Mouse (Mus musculus): Measurements from ENCODE around the gene Rpa1. TPM values are rescaled to one million over a fixed set of nuclear protein-coding genes. Genes with fewer than 3 reads are reported as not detected.

Gene Rpa1
- total and polyA plus RNA-seq, 2 experiments from 2014 or later: 54.1 to 58.5 TPM

DNA sequence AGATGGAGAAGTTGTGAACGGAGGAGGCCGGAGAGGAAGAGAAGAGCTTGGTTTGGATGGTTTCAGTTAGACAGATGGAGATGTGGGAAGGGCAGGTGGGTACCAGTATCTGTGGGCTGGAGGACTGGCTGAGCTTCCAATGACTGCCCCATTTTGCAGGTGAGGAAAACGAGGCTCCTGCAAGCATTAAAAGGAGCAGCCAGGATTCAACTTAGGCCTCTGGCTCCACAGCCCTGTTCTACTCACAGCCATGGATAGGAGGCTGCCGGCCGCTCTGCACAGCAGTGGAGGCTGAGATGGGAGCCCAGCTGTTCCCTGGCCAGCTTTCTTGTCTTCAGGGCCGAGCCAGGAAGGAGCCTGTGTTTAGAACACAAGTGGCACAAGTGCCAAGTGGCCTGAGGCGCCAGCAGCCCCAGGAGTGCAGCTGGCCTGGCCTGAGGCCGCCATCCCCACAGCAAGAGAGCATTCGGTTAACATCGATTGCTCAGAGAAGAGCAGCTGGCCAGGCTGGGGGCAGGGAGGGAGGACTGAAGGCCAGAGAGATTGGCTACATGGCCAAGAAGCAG is 88.0 kb downstream of the Rpa1 start:
- DNase-seq (no peak), ATAC-seq (0 out of 2 replicates have a peak, but pooled peaks have one; percentile 17)
- Histone ChIP-seq H3K4me2 (ENCODE audit: low read depth) (no peak overlapping the region), H3K36me3 (ENCODE audit: insufficient read depth) (no peaks in the 10 kb centered on the region), H3K4me1 (ENCODE audit: insufficient read depth) (no peaks in the 10 kb centered on the region), H3K27ac (ENCODE audit: low read depth, low read length) (no peak overlapping the region), H3K4me3 (ENCODE audit: low read depth, low read length) (no peak overlapping the region), H3K27me3 (ENCODE audit: insufficient read depth, low read length) (no peaks in the 10 kb centered on the region), H3K9me3 (ENCODE audit: low read length) (no peaks in the 10 kb centered on the region), H3K9ac (no peak overlapping the region)
- TF ChIP-seq CTCF (IDR thresholded peaks at IDR 0.05; ENCODE audit: low read depth): no peak
- 56% methylated on average over 10 of the region's 10 CpGs for WGBS

DNA sequence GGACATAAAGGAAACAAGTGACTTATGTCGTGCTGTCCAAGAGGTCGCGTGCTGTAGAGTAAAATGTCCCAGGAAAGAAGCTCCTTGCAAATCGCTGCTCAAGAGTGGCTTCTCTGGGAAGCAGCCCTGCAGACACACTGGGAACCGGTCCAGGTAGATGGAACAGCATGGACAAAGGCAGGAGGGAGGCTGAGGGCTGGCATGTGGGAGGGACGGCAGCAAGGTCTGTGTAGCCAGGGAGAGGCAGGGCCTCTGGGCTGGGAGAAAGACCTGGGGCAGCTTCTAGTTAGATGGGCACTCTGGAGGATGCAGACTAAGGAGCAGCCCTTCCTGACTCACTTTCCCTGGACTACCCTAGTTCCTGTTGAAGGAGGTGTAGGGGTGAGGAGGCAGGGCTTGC is 88.7 kb downstream of the Rpa1 start:
- Histone ChIP-seq H3K27ac (ENCODE audit: low read depth, low read length) (no peak overlapping the region), H3K4me1 (ENCODE audit: insufficient read depth) (no peaks in the 10 kb centered on the region; the same call in 1 of the 2 replicates), H3K4me3 (ENCODE audit: low read depth, low read length) (no peak overlapping the region), H3K4me2 (ENCODE audit: low read depth) (no peak overlapping the region), H3K36me3 (ENCODE audit: insufficient read depth) (no peaks in the 10 kb centered on the region), H3K9me3 (ENCODE audit: low read length) (no peaks in the 10 kb centered on the region), H3K9ac (no peak overlapping the region), H3K27me3 (ENCODE audit: insufficient read depth, low read length) (no peaks in the 10 kb centered on the region)
- 68% methylated on average over 6 of the region's 6 CpGs for WGBS
- TF ChIP-seq CTCF (IDR thresholded peaks at IDR 0.05; ENCODE audit: low read depth): no peak
- ATAC-seq (no peak), DNase-seq (no peak)

DNA sequence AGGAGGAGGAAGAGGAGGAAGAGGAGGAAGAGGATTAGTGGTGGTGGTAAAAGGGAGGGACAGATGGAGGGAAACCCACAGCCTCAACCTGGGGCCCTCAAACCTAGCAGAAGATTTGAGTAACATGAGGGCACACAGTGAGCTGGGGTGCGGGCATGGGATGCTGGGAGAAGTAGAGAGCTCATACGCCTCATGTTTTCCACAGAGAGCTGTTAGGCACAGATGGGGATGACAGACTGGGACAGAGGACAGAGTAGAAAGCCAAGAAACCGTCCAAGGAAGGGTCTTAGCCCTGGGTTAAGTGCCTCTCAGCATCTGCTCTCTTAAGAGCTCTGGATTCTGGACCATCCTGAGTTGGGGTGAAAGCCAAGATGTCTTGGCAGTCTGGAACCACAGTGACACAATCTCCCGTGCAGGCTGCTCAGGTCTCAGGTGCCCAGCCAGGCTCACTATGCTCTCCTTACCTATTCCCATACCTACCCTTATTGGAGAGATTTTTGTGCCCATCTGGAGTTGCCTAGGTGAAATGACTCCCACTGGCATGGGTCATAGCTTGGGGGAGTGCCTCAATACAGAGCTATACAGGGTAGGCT is 91.0 kb downstream of the Rpa1 start:
- H3K4me1 ChIP-seq (ENCODE audit: insufficient read depth): peaks cover 3% of the 10 kb centered on the region; the same call in 1 of the 2 replicates
- ATAC-seq: peak; percentile 67
- no peak overlapping the region for H3K4me2 ChIP-seq (ENCODE audit: low read depth)
- H3K9ac ChIP-seq: no peak overlapping the region
- H3K27me3 ChIP-seq (ENCODE audit: insufficient read depth, low read length): no peaks in the 10 kb centered on the region
- H3K27ac ChIP-seq (ENCODE audit: low read depth, low read length): no peak overlapping the region
- no peak for DNase-seq
- TF ChIP-seq CTCF (IDR thresholded peaks at IDR 0.05; ENCODE audit: low read depth): no peak
- no peak overlapping the region for H3K4me3 ChIP-seq (ENCODE audit: low read depth, low read length)
- 53% methylated on average over 4 of the region's 4 CpGs for WGBS
- H3K36me3 ChIP-seq (ENCODE audit: insufficient read depth): no peaks in the 10 kb centered on the region
- no peaks in the 10 kb centered on the region for H3K9me3 ChIP-seq (ENCODE audit: low read length)

DNA sequence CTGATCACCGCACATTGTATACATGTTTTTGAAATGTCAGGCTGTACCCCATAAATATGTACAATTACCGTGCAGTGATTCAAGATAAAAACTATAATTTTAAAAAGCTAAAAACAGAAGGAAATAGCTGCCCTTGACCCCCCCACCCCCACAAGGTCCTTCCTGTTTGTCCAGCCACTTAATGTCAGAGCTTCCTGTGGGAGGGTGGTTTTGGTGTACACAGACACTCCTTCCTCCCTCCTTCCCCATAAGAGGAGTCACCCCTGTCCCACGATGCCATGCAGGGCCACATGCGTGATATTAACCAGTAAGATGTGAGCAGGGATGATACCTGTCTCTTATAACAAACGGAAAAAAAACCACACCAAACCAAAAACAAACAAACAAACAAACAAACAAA is 92.8 kb downstream of the Rpa1 start:
- 72% methylated on average over 5 of the region's 5 CpGs for WGBS
- no peak overlapping the region for H3K4me2 ChIP-seq (ENCODE audit: low read depth)
- no peaks in the 10 kb centered on the region for H3K9me3 ChIP-seq (ENCODE audit: low read length)
- DNase-seq (no peak), ATAC-seq (no peak)
- H3K9ac ChIP-seq: no peak overlapping the region
- peaks cover 3% of the 10 kb centered on the region; the same call in 1 of the 2 replicates for H3K4me1 ChIP-seq (ENCODE audit: insufficient read depth)
- no peak overlapping the region for H3K4me3 ChIP-seq (ENCODE audit: low read depth, low read length)
- H3K27ac ChIP-seq (ENCODE audit: low read depth, low read length): no peak overlapping the region
- H3K27me3 ChIP-seq (ENCODE audit: insufficient read depth, low read length): no peaks in the 10 kb centered on the region
- no peaks in the 10 kb centered on the region for H3K36me3 ChIP-seq (ENCODE audit: insufficient read depth)
- TF ChIP-seq CTCF (IDR thresholded peaks at IDR 0.05; ENCODE audit: low read depth): no peak

DNA sequence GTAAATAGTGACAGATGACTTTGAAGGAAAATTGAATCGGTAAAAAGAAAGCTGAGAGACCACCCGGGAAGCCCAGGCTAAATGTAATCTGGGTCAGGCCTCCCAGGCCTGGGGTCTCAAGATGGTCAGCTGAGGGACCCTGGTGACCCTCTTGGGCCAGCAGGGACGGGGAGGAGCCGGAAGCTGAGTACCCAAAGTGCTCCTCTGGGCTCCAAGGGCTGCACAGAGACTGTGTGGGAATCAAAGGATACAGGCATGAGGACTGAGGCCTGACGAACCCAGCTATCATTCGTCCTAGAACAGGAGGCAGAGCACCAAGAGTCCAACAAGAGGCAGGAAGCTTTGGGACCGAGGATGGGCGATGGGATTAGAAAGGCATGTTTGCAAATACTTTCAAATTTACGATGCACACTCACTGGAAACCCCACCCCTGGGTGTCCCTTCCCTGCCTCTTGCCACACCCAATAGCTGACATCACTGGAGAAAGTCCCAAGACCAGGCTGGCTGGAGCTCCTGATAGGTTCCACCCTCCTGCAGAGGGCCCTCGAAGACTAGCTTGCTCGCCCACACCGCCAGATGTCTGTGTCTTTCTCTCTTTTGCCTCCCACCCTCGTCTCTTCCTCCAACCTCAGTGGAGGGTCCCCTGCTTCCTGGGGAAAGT is 93.7 kb downstream of the Rpa1 start:
- WGBS: 73% methylated on average over 13 of the region's 13 CpGs
- no peaks in the 10 kb centered on the region for H3K36me3 ChIP-seq (ENCODE audit: insufficient read depth)
- no peak overlapping the region for H3K4me3 ChIP-seq (ENCODE audit: low read depth, low read length)
- H3K27ac ChIP-seq (ENCODE audit: low read depth, low read length): no peak overlapping the region
- no peak for TF ChIP-seq CTCF (IDR thresholded peaks at IDR 0.05; ENCODE audit: low read depth)
- DNase-seq: no peak
- no peaks in the 10 kb centered on the region for H3K9me3 ChIP-seq (ENCODE audit: low read length)
- H3K27me3 ChIP-seq (ENCODE audit: insufficient read depth, low read length): no peaks in the 10 kb centered on the region
- no peak overlapping the region for H3K4me2 ChIP-seq (ENCODE audit: low read depth)
- no peak overlapping the region for H3K9ac ChIP-seq
- ATAC-seq: no peak
- H3K4me1 ChIP-seq (ENCODE audit: insufficient read depth): peaks cover 3% of the 10 kb centered on the region; the same call in 1 of the 2 replicates

DNA sequence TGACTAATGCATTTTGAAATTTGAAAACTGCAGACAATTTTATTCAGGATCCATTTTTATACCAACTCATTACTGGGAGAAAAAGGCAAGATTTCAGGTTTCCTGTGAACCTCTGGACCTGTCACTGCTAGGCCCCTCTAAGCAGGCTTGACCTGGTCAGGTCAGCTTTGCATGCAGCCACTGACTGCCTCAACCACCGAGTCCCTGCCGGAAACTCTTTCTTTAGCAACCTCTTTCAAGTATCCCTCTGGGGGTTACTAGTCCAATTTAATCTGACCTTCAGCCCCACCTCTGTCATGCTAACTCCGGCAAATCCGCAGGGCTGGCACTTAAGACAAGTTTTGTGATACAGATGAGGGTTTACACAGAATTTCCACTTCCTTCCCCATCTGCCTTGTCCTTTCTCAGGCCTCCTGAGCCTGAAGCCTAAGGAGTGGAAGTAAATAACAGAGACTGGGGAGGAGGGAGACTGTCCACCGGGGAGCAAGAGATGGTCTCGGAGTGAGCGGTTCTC is 96.5 kb downstream of the Rpa1 start:
- 51% methylated on average over 7 of the region's 7 CpGs for WGBS
- no peaks in the 10 kb centered on the region for H3K27me3 ChIP-seq (ENCODE audit: insufficient read depth, low read length)
- peaks cover 3% of the 10 kb centered on the region; the same call in 1 of the 2 replicates for H3K4me1 ChIP-seq (ENCODE audit: insufficient read depth)
- H3K36me3 ChIP-seq (ENCODE audit: insufficient read depth): no peaks in the 10 kb centered on the region
- H3K9me3 ChIP-seq (ENCODE audit: low read length): no peaks in the 10 kb centered on the region
- no peak overlapping the region for H3K9ac ChIP-seq
- H3K27ac ChIP-seq (ENCODE audit: low read depth, low read length): no peak overlapping the region
- ATAC-seq (no peak), DNase-seq (no peak)
- no peak for TF ChIP-seq CTCF (IDR thresholded peaks at IDR 0.05; ENCODE audit: low read depth)
- H3K4me3 ChIP-seq (ENCODE audit: low read depth, low read length): no peak overlapping the region
- no peak overlapping the region for H3K4me2 ChIP-seq (ENCODE audit: low read depth)

DNA sequence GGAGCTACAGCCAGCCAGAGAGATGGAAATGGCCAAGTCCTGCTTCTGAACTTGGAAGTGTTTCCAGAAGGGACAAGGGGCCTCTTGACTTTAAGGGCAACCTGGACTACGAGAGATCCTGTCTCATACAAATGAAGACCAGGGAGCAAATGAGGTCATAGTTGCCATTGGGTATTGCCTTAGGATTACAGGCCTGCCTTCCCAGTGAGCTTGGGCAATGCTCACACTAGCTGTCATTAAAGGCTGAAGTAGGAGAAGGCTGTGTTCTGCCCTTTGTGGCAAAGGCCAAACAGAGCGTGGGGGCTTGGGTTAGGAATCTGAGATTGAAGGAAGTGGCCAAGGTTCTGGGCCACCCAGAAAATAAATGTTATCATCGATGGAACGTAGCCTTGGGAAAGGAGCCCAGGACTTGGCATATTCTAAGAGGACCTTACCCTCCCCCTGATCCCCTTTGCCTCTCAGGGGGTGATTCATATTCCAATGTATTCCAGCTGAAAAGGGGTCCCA is 97.1 kb downstream of the Rpa1 start:
- H3K9me3 ChIP-seq (ENCODE audit: low read length): no peaks in the 10 kb centered on the region
- no peak for TF ChIP-seq CTCF (IDR thresholded peaks at IDR 0.05; ENCODE audit: low read depth)
- H3K27ac ChIP-seq (ENCODE audit: low read depth, low read length): no peak overlapping the region
- no peaks in the 10 kb centered on the region for H3K27me3 ChIP-seq (ENCODE audit: insufficient read depth, low read length)
- no peaks in the 10 kb centered on the region for H3K36me3 ChIP-seq (ENCODE audit: insufficient read depth)
- H3K4me3 ChIP-seq (ENCODE audit: low read depth, low read length): no peak overlapping the region
- peaks cover 3% of the 10 kb centered on the region; the same call in 1 of the 2 replicates for H3K4me1 ChIP-seq (ENCODE audit: insufficient read depth)
- no peak for DNase-seq
- ATAC-seq: no peak
- H3K9ac ChIP-seq: no peak overlapping the region
- 74% methylated on average over 4 of the region's 4 CpGs for WGBS
- no peak overlapping the region for H3K4me2 ChIP-seq (ENCODE audit: low read depth)

Data from forebrain, postnatal 0 days (tissue).